Mouse (Mus musculus) left cerebral cortex, adult 9 months (tissue): ENCODE data around the gene Use1.

Experiments
- DNase-seq, 2 experiments: peaks; one replicate each; pipeline ENCODE4 v3.0.0; 2022; ENCODE audit warnings: low spot score in 2 of 2

The Use1 gene

GRCm38 (mm10) chr8:71376423-71377030 lies 9.9 kb downstream of the Use1 start:
- no peak for DNase-seq

GRCm38 (mm10) chr8:71379008-71379407 lies 12.4 kb downstream of the Use1 start:
- DNase-seq, result no peak

- no peak for DNase-seq
Measured at GRCm38 (mm10) chr8:71379512-71380075, 12.9 kb downstream of the Use1 start.

GRCm38 (mm10) chr8:71380178-71381171 lies 13.8 kb downstream of the Use1 start:
- DNase-seq, result no peak

- DNase-seq, result no peak
Measured at GRCm38 (mm10) chr8:71381421-71381970, 14.8 kb downstream of the Use1 start, which contains the start of gene Nr2f6. Nr2f6 (minus strand) TSS chr8:71381960.

- peak in 1 of 2 experiments; percentile 73 for DNase-seq
Measured at GRCm38 (mm10) chr8:71381971-71382961, 15.6 kb downstream of the Use1 start.

- no peak for DNase-seq
Measured at GRCm38 (mm10) chr8:71383396-71383795, 16.7 kb downstream of the Use1 start.

- DNase-seq, result no peak
Measured at GRCm38 (mm10) chr8:71383860-71384259, 17.2 kb downstream of the Use1 start.

GRCm38 (mm10) chr8:71385212-71385835 lies 18.7 kb downstream of the Use1 start:
- no peak for DNase-seq

- DNase-seq, result no peak
Measured at GRCm38 (mm10) chr8:71388267-71388666, 21.6 kb downstream of the Use1 start.

GRCm38 (mm10) chr8:71391696-71392095 lies 25.0 kb downstream of the Use1 start:
- DNase-seq, result no peak

- DNase-seq, result no peak
Measured at GRCm38 (mm10) chr8:71392391-71392790, 25.7 kb downstream of the Use1 start.

- no peak for DNase-seq
Measured at GRCm38 (mm10) chr8:71392871-71393270, 26.2 kb downstream of the Use1 start.

GRCm38 (mm10) chr8:71394481-71394880 lies 27.8 kb downstream of the Use1 start:
- DNase-seq, result no peak

- no peak for DNase-seq
Measured at GRCm38 (mm10) chr8:71395071-71395470, 28.4 kb downstream of the Use1 start.

- no peak for DNase-seq
Measured at GRCm38 (mm10) chr8:71395629-71396028, 29.0 kb downstream of the Use1 start, which contains the start of gene Ushbp1. Ushbp1 (minus strand) TSS chr8:71395802.

GRCm38 (mm10) chr8:71396639-71397305 lies 30.1 kb downstream of the Use1 start, which contains the start of gene Babam1:
Babam1 (plus strand) TSS chr8:71396861.
- peak; percentile 92 to 96 for DNase-seq

- no peak for DNase-seq
Measured at GRCm38 (mm10) chr8:71397701-71398100, 31.1 kb downstream of the Use1 start.

- no peak for DNase-seq
Measured at GRCm38 (mm10) chr8:71400826-71401225, 34.2 kb downstream of the Use1 start.

GRCm38 (mm10) chr8:71401454-71401853 lies 34.8 kb downstream of the Use1 start:
- no peak for DNase-seq
